Mouse (Mus musculus): ENCODE measurements around the gene Il21r. TPM values are rescaled to one million over a fixed set of nuclear protein-coding genes. Genes with fewer than 3 reads are reported as not detected.

Il21r gene
- polyA plus RNA-seq, 1 experiment from 2014 or later, result 0.57 TPM

- H3K9ac ChIP-seq, result no peak overlapping the region
- peaks cover 20% of the 10 kb centered on the region for H3K4me1 ChIP-seq
- no peak overlapping the region for H3K27ac ChIP-seq
- ATAC-seq (ENCODE audit: low FRiP score), result no peak
- no peaks in the 10 kb centered on the region for H3K9me3 ChIP-seq (replicated peaks)
- H3K4me2 ChIP-seq (replicated peaks), result no peak overlapping the region
- H3K36me3 ChIP-seq, result peaks cover 29% of the 10 kb centered on the region
- H3K27me3 ChIP-seq, result no peaks in the 10 kb centered on the region
- no peak overlapping the region for H3K4me3 ChIP-seq
- WGBS, result 88% methylated on average over 8 of the region's 8 CpGs
Observed at GRCm38 (mm10) chr7:125637220-125638140, 34.3 kb downstream of the Il21r start.

GRCm38 (mm10) chr7:125638376-125638775, 35.1 kb downstream of the Il21r start:
- ATAC-seq (ENCODE audit: low FRiP score), result no peak

GRCm38 (mm10) chr7:125638870-125639386, 35.7 kb downstream of the Il21r start:
- Histone ChIP-seq H3K4me3 (no peak overlapping the region), H3K4me2 (replicated peaks) (no peak overlapping the region), H3K4me1 (peaks cover 17% of the 10 kb centered on the region), H3K9me3 (replicated peaks) (no peaks in the 10 kb centered on the region), H3K27me3 (no peaks in the 10 kb centered on the region), H3K9ac (peak overlapping the region; percentile 35; the same call in 1 of the 2 replicates), H3K36me3 (peaks cover 44% of the 10 kb centered on the region), H3K27ac (peak overlapping the region; percentile 77)
- ATAC-seq (ENCODE audit: low FRiP score), result peak; percentile 61
- 36% methylated on average over 9 of the region's 9 CpGs for WGBS

More at GRCm38 (mm10) chr7:125638376-125638775, 35.1 kb downstream of the Il21r start:
- WGBS, result 70% methylated on average over 6 of the region's 6 CpGs
- H3K4me3 ChIP-seq, result no peak overlapping the region
- peaks cover 17% of the 10 kb centered on the region for H3K4me1 ChIP-seq
- H3K4me2 ChIP-seq (replicated peaks), result no peak overlapping the region
- H3K36me3 ChIP-seq, result peaks cover 38% of the 10 kb centered on the region
- no peak overlapping the region for H3K27ac ChIP-seq
- no peaks in the 10 kb centered on the region for H3K9me3 ChIP-seq (replicated peaks)
- no peaks in the 10 kb centered on the region for H3K27me3 ChIP-seq
- no peak overlapping the region for H3K9ac ChIP-seq

- Histone ChIP-seq H3K27me3 (no peaks in the 10 kb centered on the region), H3K4me2 (replicated peaks) (no peak overlapping the region), H3K36me3 (peaks cover 93% of the 10 kb centered on the region), H3K4me1 (peaks cover 9% of the 10 kb centered on the region), H3K9ac (no peak overlapping the region), H3K27ac (no peak overlapping the region), H3K9me3 (replicated peaks) (no peaks in the 10 kb centered on the region), H3K4me3 (no peak overlapping the region)
- WGBS, result 92% methylated on average over 6 of the region's 6 CpGs
- no peak for ATAC-seq (ENCODE audit: low FRiP score)
Observed at GRCm38 (mm10) chr7:125643880-125644279, 40.7 kb downstream of the Il21r start.

- WGBS, result 88% methylated on average over 7 of the region's 7 CpGs
- H3K4me1 ChIP-seq, result no peaks in the 10 kb centered on the region
- peaks cover 100% of the 10 kb centered on the region for H3K36me3 ChIP-seq
- no peak for ATAC-seq (ENCODE audit: low FRiP score)
- H3K4me3 ChIP-seq, result no peak overlapping the region
- no peak overlapping the region for H3K9ac ChIP-seq
- H3K27ac ChIP-seq, result no peak overlapping the region
- H3K9me3 ChIP-seq (replicated peaks), result no peaks in the 10 kb centered on the region
- no peak overlapping the region for H3K4me2 ChIP-seq (replicated peaks)
- H3K27me3 ChIP-seq, result no peaks in the 10 kb centered on the region
Observed at GRCm38 (mm10) chr7:125645413-125645812, 42.2 kb downstream of the Il21r start.

- H3K4me3 ChIP-seq, result no peak overlapping the region
- no peaks in the 10 kb centered on the region for H3K9me3 ChIP-seq (replicated peaks)
- WGBS, result 96% methylated on average over 1 of the region's 1 CpGs
- H3K36me3 ChIP-seq, result peaks cover 99% of the 10 kb centered on the region
- H3K4me1 ChIP-seq, result no peaks in the 10 kb centered on the region
- no peak overlapping the region for H3K4me2 ChIP-seq (replicated peaks)
- no peaks in the 10 kb centered on the region for H3K27me3 ChIP-seq
- H3K9ac ChIP-seq, result no peak overlapping the region
- H3K27ac ChIP-seq, result no peak overlapping the region
- no peak for ATAC-seq (ENCODE audit: low FRiP score)
Observed at GRCm38 (mm10) chr7:125649013-125649412, 45.8 kb downstream of the Il21r start.

GRCm38 (mm10) chr7:125657511-125657910, 54.3 kb downstream of the Il21r start:
- Histone ChIP-seq H3K4me1 (no peaks in the 10 kb centered on the region), H3K4me3 (no peak overlapping the region), H3K4me2 (replicated peaks) (no peak overlapping the region), H3K9ac (no peak overlapping the region), H3K36me3 (peaks cover 99% of the 10 kb centered on the region), H3K9me3 (replicated peaks) (no peaks in the 10 kb centered on the region), H3K27me3 (no peaks in the 10 kb centered on the region), H3K27ac (no peak overlapping the region)
- 93% methylated on average over 6 of the region's 6 CpGs for WGBS
- ATAC-seq (ENCODE audit: low FRiP score), result no peak

- no peak overlapping the region for H3K9ac ChIP-seq
- H3K27ac ChIP-seq, result no peak overlapping the region
- no peaks in the 10 kb centered on the region for H3K9me3 ChIP-seq (replicated peaks)
- no peak overlapping the region for H3K4me2 ChIP-seq (replicated peaks)
- peaks cover 95% of the 10 kb centered on the region for H3K36me3 ChIP-seq
- ATAC-seq (ENCODE audit: low FRiP score), result no peak
- no peaks in the 10 kb centered on the region for H3K4me1 ChIP-seq
- WGBS, result 83% methylated on average over 3 of the region's 3 CpGs
- no peak overlapping the region for H3K4me3 ChIP-seq
- no peaks in the 10 kb centered on the region for H3K27me3 ChIP-seq
Observed at GRCm38 (mm10) chr7:125663654-125664053, 60.4 kb downstream of the Il21r start.

GRCm38 (mm10) chr7:125670865-125671264, 67.6 kb downstream of the Il21r start:
- ATAC-seq (ENCODE audit: low FRiP score), result no peak
- H3K9ac ChIP-seq, result no peak overlapping the region
- H3K4me2 ChIP-seq (replicated peaks), result no peak overlapping the region
- WGBS, result 92% methylated on average over 6 of the region's 6 CpGs
- no peaks in the 10 kb centered on the region for H3K27me3 ChIP-seq
- H3K9me3 ChIP-seq (replicated peaks), result no peaks in the 10 kb centered on the region
- no peak overlapping the region for H3K4me3 ChIP-seq
- H3K4me1 ChIP-seq, result no peaks in the 10 kb centered on the region
- H3K36me3 ChIP-seq, result peaks cover 99% of the 10 kb centered on the region
- no peak overlapping the region for H3K27ac ChIP-seq

GRCm38 (mm10) chr7:125671396-125671795, 68.2 kb downstream of the Il21r start:
- Histone ChIP-seq H3K4me1 (no peaks in the 10 kb centered on the region), H3K4me3 (no peak overlapping the region), H3K27me3 (no peaks in the 10 kb centered on the region), H3K4me2 (replicated peaks) (no peak overlapping the region), H3K9ac (no peak overlapping the region), H3K36me3 (peaks cover 99% of the 10 kb centered on the region), H3K9me3 (replicated peaks) (no peaks in the 10 kb centered on the region), H3K27ac (no peak overlapping the region)
- no peak for ATAC-seq (ENCODE audit: low FRiP score)
- WGBS, result 93% methylated on average over 8 of the region's 8 CpGs

GRCm38 (mm10) chr7:125674916-125675315, 71.7 kb downstream of the Il21r start:
- 77% methylated on average over 2 of the region's 2 CpGs for WGBS
- no peak for ATAC-seq (ENCODE audit: low FRiP score)
- Histone ChIP-seq H3K9me3 (replicated peaks) (no peaks in the 10 kb centered on the region), H3K36me3 (peaks cover 98% of the 10 kb centered on the region), H3K4me3 (no peak overlapping the region), H3K9ac (no peak overlapping the region), H3K27ac (no peak overlapping the region), H3K4me2 (replicated peaks) (no peak overlapping the region), H3K4me1 (no peaks in the 10 kb centered on the region), H3K27me3 (no peaks in the 10 kb centered on the region)

- WGBS, result 75% methylated on average over 8 of the region's 8 CpGs
- H3K27ac ChIP-seq, result peak overlapping the region; percentile 5; the same call in 1 of the 2 replicates
- H3K36me3 ChIP-seq, result peaks cover 93% of the 10 kb centered on the region
- H3K4me1 ChIP-seq, result no peaks in the 10 kb centered on the region
- no peak overlapping the region for H3K4me2 ChIP-seq (replicated peaks)
- no peaks in the 10 kb centered on the region for H3K9me3 ChIP-seq (replicated peaks)
- H3K27me3 ChIP-seq, result no peaks in the 10 kb centered on the region
- H3K9ac ChIP-seq, result no peak overlapping the region
- H3K4me3 ChIP-seq, result no peak overlapping the region
- no peak for ATAC-seq (ENCODE audit: low FRiP score)
Observed at GRCm38 (mm10) chr7:125678756-125679155, 75.5 kb downstream of the Il21r start.
